Mouse (Mus musculus) liver, postnatal 0 days (tissue): ENCODE measurements around the gene Tlcd2. TPM values are rescaled to one million over a fixed set of nuclear protein-coding genes. Genes with fewer than 3 reads are reported as not detected.

Experiments used
- ATAC-seq: fragments of 200-750 bp; cut with Nextera tagmentation; 2 replicates; pipeline ENCODE4 v1.8.0; 2017; ENCODE audit warnings: mild to moderate bottlenecking, moderate library complexity
- DNase-seq: peaks from one replicate; pipeline ENCODE4 v3.0.0-alpha.2; 2016
- H3K27ac ChIP-seq: fragments of 300-500 bp; sonication (generic); 2 replicates; pipeline ENCODE4 v1.5.1; 2014; ENCODE audit warnings: antibody characterized with exemption, moderate library complexity, mild to moderate bottlenecking, low read depth
- H3K27me3 ChIP-seq: fragments of 300-500 bp; sonication (generic); 2 replicates; pipeline ENCODE4 v1.6.1; 2014; ENCODE audit warnings: low read length, control low read depth, mixed read lengths; ENCODE audit not compliant: insufficient read depth
- H3K36me3 ChIP-seq: fragments of 300-500 bp; sonication (generic); replicated peaks from 2 replicates; pipeline ENCODE4 v1.6.1; 2014; ENCODE audit warnings: mild to moderate bottlenecking, control low read depth, low read length, moderate library complexity, mixed read lengths; ENCODE audit not compliant: insufficient read depth
- H3K4me1 ChIP-seq: fragments of 300-500 bp; sonication (generic); 2 replicates; pipeline ENCODE4 v1.6.1; 2014; ENCODE audit warnings: antibody characterized with exemption, mild to moderate bottlenecking, control low read depth; ENCODE audit not compliant: insufficient read depth
- H3K4me2 ChIP-seq: fragments of 300-500 bp; sonication (generic); 2 replicates; pipeline ENCODE4 v1.6.1; 2014; ENCODE audit warnings: low read depth, mild to moderate bottlenecking, low read length, moderate library complexity, mixed read lengths
- H3K4me3 ChIP-seq: fragments of 300-500 bp; sonication (generic); 2 replicates; pipeline ENCODE4 v1.5.1; 2014; ENCODE audit warnings: low read depth, low read length
- H3K9ac ChIP-seq: fragments of 300-500 bp; sonication (generic); replicated peaks from 2 replicates; pipeline ENCODE4 v1.6.1; 2014; ENCODE audit warnings: mild to moderate bottlenecking, moderate library complexity
- H3K9me3 ChIP-seq: fragments of 300-500 bp; sonication (generic); 2 replicates; pipeline ENCODE4 v1.6.1; 2016; ENCODE audit warnings: mild to moderate bottlenecking, control low read depth, low read length, mixed read lengths
- CTCF ChIP-seq: sonication (generic); IDR thresholded peaks from 2 replicates; pipeline ENCODE4 v1.5.1; 2016; ENCODE audit warnings: antibody characterized with exemption, low read depth
- EP300 ChIP-seq: IDR thresholded peaks from 2 replicates; pipeline ENCODE4 v1.6.1; 2016; ENCODE audit warnings: antibody characterized with exemption, low read depth, mild to moderate bottlenecking
- WGBS: fragments of 180-500 bp; shearing (Covaris S2); extraction: QIAGEN DNeasy Blood & Tissue Kit; methylation state at CpG from one replicate; pipeline ENCODE4 v1.1.7; 2014; ENCODE audit not compliant: insufficient replicate concordance; 5-methylcytosine and 5-hydroxymethylcytosine counted together
- polyA plus RNA-seq: library from polyadenylated mRNA; unstranded; fragments of >200 nt; fragmentation: Nextera tagmentation; extraction: Ambion mirVana; gene quantifications from 2 replicates; pipeline ENCODE4 v1.2.1, GENCODE M21; 2015

Tlcd2 gene
- polyA plus RNA-seq, 1 experiment from 2014 or later = 35.6 TPM

DNA sequence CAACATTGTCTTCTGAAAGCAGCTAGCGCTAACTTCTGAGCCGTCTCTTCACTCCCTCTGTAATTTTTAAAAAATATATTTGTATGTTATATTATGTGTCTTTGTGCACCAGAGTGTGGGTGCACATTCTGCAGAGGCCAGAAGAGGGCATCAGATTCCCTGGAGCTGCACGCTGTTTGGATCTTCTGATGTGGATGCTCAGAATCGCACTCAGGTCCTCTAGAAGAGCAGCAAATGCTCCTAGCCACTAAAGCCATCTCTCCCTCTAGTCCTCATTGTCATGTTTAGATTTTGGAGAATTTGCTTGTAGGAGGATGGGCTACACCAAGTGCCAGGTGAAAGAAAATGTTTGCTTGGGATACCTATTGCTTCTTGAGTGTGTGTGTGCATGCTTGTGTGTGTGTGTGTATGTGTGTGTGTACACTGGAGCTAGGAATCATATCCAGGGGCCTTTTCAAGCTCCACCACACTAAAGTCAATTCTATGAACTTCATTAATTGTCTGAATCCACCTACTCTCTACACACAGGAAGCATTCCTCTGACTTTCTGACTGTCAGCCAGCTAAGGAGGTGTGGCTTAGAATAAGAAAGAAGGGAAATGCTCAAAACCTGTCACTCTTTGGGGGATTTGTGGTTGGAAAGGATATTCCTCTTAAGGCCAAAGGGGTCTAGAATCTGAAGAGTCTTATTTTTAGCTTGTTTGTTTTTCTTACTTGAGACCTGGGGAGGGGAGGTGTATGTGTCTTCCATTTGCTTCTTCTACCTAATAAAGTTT lies 5.4 kb downstream of the Tlcd2 start:
- Histone ChIP-seq H3K27ac (peak overlapping the region; percentile 61), H3K4me2 (peak overlapping the region; percentile 81), H3K9me3 (no peaks in the 10 kb centered on the region), H3K4me1 (peaks cover 38% of the 10 kb centered on the region), H3K36me3 (peaks cover 24% of the 10 kb centered on the region), H3K27me3 (no peaks in the 10 kb centered on the region), H3K4me3 (no peak overlapping the region), H3K9ac (no peak overlapping the region)
- 95% methylated on average over 4 of the region's 4 CpGs for WGBS
- no peak for TF ChIP-seq EP300
- peak; percentile 46 for TF ChIP-seq CTCF
- ATAC-seq = no peak
- no peak for DNase-seq

GRCm38 (mm10) chr11:75467512-75468215 lies 6.1 kb downstream of the Tlcd2 start:
- H3K27me3 ChIP-seq = no peaks in the 10 kb centered on the region
- no peaks in the 10 kb centered on the region for H3K9me3 ChIP-seq
- H3K4me3 ChIP-seq = peak overlapping the region; percentile 52
- no peak for TF ChIP-seq EP300
- TF ChIP-seq CTCF = peak; percentile 24; the same call in 1 of the 2 replicates
- H3K27ac ChIP-seq = peak overlapping the region; percentile 61
- H3K4me2 ChIP-seq = peak overlapping the region; percentile 81
- peak; percentile 86 for ATAC-seq
- peak overlapping the region; percentile 64 for H3K9ac ChIP-seq
- peaks cover 41% of the 10 kb centered on the region for H3K4me1 ChIP-seq
- 20% methylated on average over 19 of the region's 19 CpGs for WGBS
- peaks cover 24% of the 10 kb centered on the region for H3K36me3 ChIP-seq
- peak; percentile 80 for DNase-seq

GRCm38 (mm10) chr11:75468410-75468809 lies 6.9 kb downstream of the Tlcd2 start:
- Histone ChIP-seq H3K4me2 (peak overlapping the region; percentile 81), H3K4me1 (peaks cover 36% of the 10 kb centered on the region), H3K27ac (peak overlapping the region; percentile 61), H3K36me3 (peaks cover 24% of the 10 kb centered on the region), H3K27me3 (no peaks in the 10 kb centered on the region), H3K4me3 (peak overlapping the region; percentile 52), H3K9ac (peak overlapping the region; percentile 64), H3K9me3 (no peaks in the 10 kb centered on the region)
- WGBS = 51% methylated on average over 7 of the region's 7 CpGs
- ATAC-seq = no peak
- no peak for DNase-seq
- TF ChIP-seq CTCF (no peak), EP300 (no peak)

DNA sequence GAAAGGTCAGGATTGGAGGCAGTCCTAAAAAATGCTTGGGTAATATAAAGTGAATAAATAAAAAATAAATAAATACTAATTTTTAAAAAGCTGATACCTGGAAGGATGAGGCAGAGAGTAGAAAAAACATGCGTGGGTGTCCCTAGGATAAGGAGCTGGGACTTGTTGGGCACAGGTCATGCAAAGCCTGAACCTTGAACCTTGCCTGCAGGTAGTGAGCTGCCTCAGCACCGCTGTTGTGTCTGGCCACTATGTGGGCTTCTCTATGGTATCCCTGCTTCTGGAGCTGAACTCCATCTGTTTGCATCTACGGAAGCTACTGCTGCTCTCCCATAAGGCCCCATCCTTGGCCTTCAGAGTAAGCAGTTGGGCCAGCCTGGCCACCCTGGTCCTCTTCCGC lies 7.7 kb downstream of the Tlcd2 start:
- H3K9ac ChIP-seq = no peak overlapping the region
- peaks cover 32% of the 10 kb centered on the region for H3K4me1 ChIP-seq
- no peak overlapping the region for H3K4me3 ChIP-seq
- H3K36me3 ChIP-seq = peaks cover 17% of the 10 kb centered on the region
- no peak for DNase-seq
- 75% methylated on average over 4 of the region's 4 CpGs for whole genome bisulfite sequencing
- H3K9me3 ChIP-seq = no peaks in the 10 kb centered on the region
- peak overlapping the region; percentile 81; the same call in 1 of the 2 replicates for H3K4me2 ChIP-seq
- no peak for ATAC-seq
- no peak for TF ChIP-seq EP300
- no peak for TF ChIP-seq CTCF
- H3K27ac ChIP-seq = no peak overlapping the region
- no peaks in the 10 kb centered on the region for H3K27me3 ChIP-seq

DNA sequence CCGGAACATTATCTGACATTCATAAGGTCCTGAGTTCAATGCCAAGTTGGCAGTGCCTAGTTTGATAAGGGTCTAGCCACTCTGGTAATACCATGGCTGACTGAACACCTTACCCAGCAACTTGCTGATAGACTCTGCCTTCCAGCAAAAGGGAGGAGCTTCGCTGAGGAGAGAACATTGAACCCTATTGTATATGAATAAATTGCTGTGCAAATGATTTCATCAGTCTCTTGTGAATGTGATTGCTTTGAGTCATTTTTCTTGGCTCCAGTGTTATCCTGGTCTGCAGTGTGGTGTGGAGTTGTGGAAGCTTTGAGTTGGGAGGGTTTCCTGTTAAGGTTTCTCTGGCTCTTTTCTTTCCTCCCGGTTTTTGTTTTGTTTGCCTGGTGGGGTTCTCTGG lies 9.2 kb downstream of the Tlcd2 start:
- no peaks in the 10 kb centered on the region for H3K27me3 ChIP-seq
- H3K4me1 ChIP-seq = peaks cover 26% of the 10 kb centered on the region
- no peak overlapping the region for H3K27ac ChIP-seq
- ATAC-seq (no peak), DNase-seq (no peak)
- H3K36me3 ChIP-seq = peaks cover 3% of the 10 kb centered on the region
- no peak overlapping the region for H3K4me3 ChIP-seq
- H3K9me3 ChIP-seq = no peaks in the 10 kb centered on the region
- TF ChIP-seq EP300 (no peak), CTCF (no peak)
- no peak overlapping the region for H3K4me2 ChIP-seq
- no peak overlapping the region for H3K9ac ChIP-seq
- 82% methylated on average over 3 of the region's 3 CpGs for WGBS

GRCm38 (mm10) chr11:75472469-75473081 lies 11.1 kb downstream of the Tlcd2 start:
- Histone ChIP-seq H3K9me3 (no peaks in the 10 kb centered on the region), H3K36me3 (no peaks in the 10 kb centered on the region), H3K27ac (no peak overlapping the region), H3K4me3 (no peak overlapping the region), H3K27me3 (no peaks in the 10 kb centered on the region), H3K4me2 (no peak overlapping the region), H3K4me1 (peaks cover 22% of the 10 kb centered on the region), H3K9ac (no peak overlapping the region)
- DNase-seq (peak; percentile 30), ATAC-seq (no peak)
- WGBS = 35% methylated on average over 11 of the region's 11 CpGs
- TF ChIP-seq EP300 = no peak
- TF ChIP-seq CTCF = no peak
